Comparison of ENCODE assay signal across 13 mouse cellular contexts in genomic region chr4:126850019-126850777, GRCm38 (mm10).
DNase-seq lines count a peak whose midpoint lies in the region; ATAC-seq lines count a peak whose summit lies in the region.
"Had no signal": no experiment of that assay in that cellular context is flagged by ENCODE, and none has a peak within 500 bp of the region (broad histone marks: within the 10 kb centered on the region; RNA-seq: fewer than 3 reads in every experiment).

No protein-coding gene starts in this region.

- peak overlapping the region; percentile 52; the same call in 1 of the 2 replicates for H3K27ac ChIP-seq in kidney, embryonic 16.5 days (ENCODE audit: low read length)
- 0 out of 2 replicates have a peak overlapping the region, but pooled peaks have one; percentile 41 for H3K27ac ChIP-seq in limb, embryonic 12.5 days
- H3K27ac ChIP-seq: forebrain, embryonic 10.5 days; left cerebral cortex, adult 2 months; liver, embryonic 15.5 days; midbrain, embryonic 12.5 days had no signal

- H3K9me3 ChIP-seq in kidney, embryonic 16.5 days (ENCODE audit: low read length) = no peaks in the 10 kb centered on the region
- no peaks in the 10 kb centered on the region for H3K9me3 ChIP-seq in limb, embryonic 12.5 days
- H3K9me3 ChIP-seq: forebrain, embryonic 10.5 days; liver, embryonic 15.5 days; midbrain, embryonic 12.5 days had no signal

- peaks cover 7% of the 10 kb centered on the region; the same call in 1 of the 2 replicates for H3K4me1 ChIP-seq in kidney, embryonic 16.5 days (ENCODE audit: insufficient read depth, low read length)
- H3K4me1 ChIP-seq in limb, embryonic 12.5 days (replicated peaks) = no peaks in the 10 kb centered on the region
- H3K4me1 ChIP-seq: forebrain, embryonic 10.5 days; liver, embryonic 15.5 days; midbrain, embryonic 12.5 days had no signal

- 42% methylated on average over 7 of the region's 7 CpGs for WGBS in kidney, embryonic 16.5 days
- WGBS in limb, embryonic 12.5 days = 77% methylated on average over 7 of the region's 7 CpGs

- peak; percentile 63 for DNase-seq in adrenal gland, adult 8-10 months
- no peak for DNase-seq in adrenal gland, postnatal 4 days (ENCODE audit: low spot score in 2 of 2)
- no peak for DNase-seq in kidney, adult 8-10 months
- peak; percentile 36 for DNase-seq in CD4-positive, CD25-positive, alpha-beta regulatory T cell, adult 2 months (ENCODE audit: low read depth, low spot score)
- DNase-seq in cerebellum, postnatal 14 days = no peak
- DNase-seq: right cerebral cortex, postnatal 25 days had no signal

- no peak for ATAC-seq in kidney, embryonic 16.5 days (ENCODE audit: low FRiP score, low TSS enrichment)
- no peak for ATAC-seq in limb, embryonic 12.5 days (ENCODE audit: insufficient number of reproducible peaks, insufficient read depth, low FRiP score, low TSS enrichment, low read depth)
- no peak for ATAC-seq in cerebellum, adult (ENCODE audit: insufficient number of reproducible peaks, low FRiP score, low TSS enrichment)

- no peak overlapping the region for H3K4me2 ChIP-seq in kidney, embryonic 16.5 days (replicated peaks; ENCODE audit: low read depth, low read length)
- no peak overlapping the region for H3K4me2 ChIP-seq in limb, embryonic 12.5 days
- H3K4me2 ChIP-seq: liver, embryonic 15.5 days; midbrain, embryonic 12.5 days had no signal

- no peaks in the 10 kb centered on the region for H3K27me3 ChIP-seq in kidney, embryonic 16.5 days (ENCODE audit: insufficient read depth, low read length)
- H3K27me3 ChIP-seq in limb, embryonic 12.5 days = no peaks in the 10 kb centered on the region
- H3K27me3 ChIP-seq: liver, embryonic 15.5 days; midbrain, embryonic 12.5 days had no signal

- no peak overlapping the region for H3K9ac ChIP-seq in kidney, embryonic 16.5 days (replicated peaks; ENCODE audit: low read length)
- H3K9ac ChIP-seq in limb, embryonic 12.5 days (replicated peaks) = peak overlapping the region; percentile 37; the same call in 1 of the 2 replicates
- H3K9ac ChIP-seq: liver, embryonic 15.5 days; midbrain, embryonic 12.5 days had no signal

- no peak overlapping the region for H3K4me3 ChIP-seq in kidney, embryonic 16.5 days (ENCODE audit: low read length)
- H3K4me3 ChIP-seq in limb, embryonic 12.5 days (replicated peaks) = no peak overlapping the region
- H3K4me3 ChIP-seq: forebrain, embryonic 10.5 days; left cerebral cortex, adult 2 months; liver, embryonic 15.5 days; midbrain, embryonic 12.5 days had no signal

- H3K36me3 ChIP-seq in kidney, embryonic 16.5 days (ENCODE audit: insufficient read depth, low read length) = peaks cover 22% of the 10 kb centered on the region
- peaks cover 83% of the 10 kb centered on the region for H3K36me3 ChIP-seq in limb, embryonic 12.5 days

Comparison
In these comparisons a context has a peak if more than half of its experiments do, and no peak if none do; other contexts are left out.
1. DNase-seq: peak in adrenal gland, adult 8-10 months (single experiment) and CD4-positive, CD25-positive, alpha-beta regulatory T cell, adult 2 months (single experiment); none in adrenal gland, postnatal 4 days (0 of 2), kidney, adult 8-10 months (0 of 2) and cerebellum, postnatal 14 days (0 of 2).